Mouse (Mus musculus) kidney, postnatal 10 days (tissue): ENCODE data around the gene Tmem87b.

ENCODE experiments used
- DNase-seq: peaks from one replicate; pipeline ENCODE4 v3.0.0; 2021; ENCODE audit warnings: mixed read lengths

The Tmem87b gene

GRCm38 (mm10) chr2:128890661-128891335, 72.9 kb downstream of the Tmem87b start:
- DNase-seq, result no peak

- DNase-seq, result peak; percentile 27
These were observed 74.3 kb downstream of the Tmem87b start for GRCm38 (mm10) chr2:128892180-128892721.

- DNase-seq, result no peak
These were observed 84.9 kb downstream of the Tmem87b start for GRCm38 (mm10) chr2:128902843-128903242.

GRCm38 (mm10) chr2:128903661-128904060, 85.7 kb downstream of the Tmem87b start:
- no peak for DNase-seq
